Mouse (Mus musculus) cortical plate, adult 2 months (tissue): Measurements from ENCODE around the gene Erlin1.

Experiments
- CTCF ChIP-seq: fragments of 200-500 bp; IDR thresholded peaks from 2 replicates; pipeline ENCODE4 v1.5.1; 2011; ENCODE audit warnings: mild to moderate bottlenecking, control low read depth, low read length; ENCODE audit not compliant: insufficient read depth; ENCODE audit errors: extremely low read depth
- POLR2A ChIP-seq: fragments of 200-500 bp; IDR thresholded peaks from 2 replicates; pipeline ENCODE4 v1.6.1; 2011; ENCODE audit warnings: mild to moderate bottlenecking, low read length, control low read depth; ENCODE audit not compliant: insufficient read depth; ENCODE audit errors: extremely low read depth

GRCm38 (mm10) chr19:43998101-43998500 is 71.5 kb downstream of the Erlin1 start:
- TF ChIP-seq CTCF (no peak), POLR2A (no peak)
